Mouse (Mus musculus): ENCODE measurements around the gene Erp27. TPM values are rescaled to one million over a fixed set of nuclear protein-coding genes. Genes with fewer than 3 reads are reported as not detected.

The Erp27 gene
- total and polyA plus RNA-seq, 3 experiments: 0.55 to 1.9 TPM; not detected in 1

GRCm38 (mm10) chr6:136906283-136906936, 15.6 kb downstream of the Erp27 start:
- no peak overlapping the region for H3K4me2 ChIP-seq (ENCODE audit: insufficient read depth, low read depth, poor library complexity, severe bottlenecking)
- H3K4me3 ChIP-seq (replicated peaks in 1 of 3; ENCODE audit: low read depth in 2 of 3, low read length in 2 of 3, poor library complexity in 1 of 3): no peak overlapping the region
- peaks cover 19 to 65% of the 10 kb centered on the region in 2 experiments for H3K36me3 ChIP-seq (replicated peaks in 1 of 2; ENCODE audit: control insufficient read depth in 1 of 2, insufficient read depth in 1 of 2, low read length in 1 of 2)
- in situ Hi-C loops (cut with MboI; ENCODE audit: low pct_ligation_motif_present, low pct_unique_long_range_greater_than_20kb, low sequenced_read_pairs): no loop called here
- H3K79me2 ChIP-seq (replicated peaks; ENCODE audit: control insufficient read depth, extremely low read depth, insufficient read depth, poor library complexity, severe bottlenecking): no peaks in the 10 kb centered on the region
- dilution Hi-C loops (cut with MboI; ENCODE audit: extremely low pct_ligation_motif_present, extremely low pct_unique_long_range_greater_than_20kb, low sequenced_read_pairs): no loop called here
- H3K9me3 ChIP-seq (replicated peaks; ENCODE audit: low read length): no peaks in the 10 kb centered on the region
- H3K27ac ChIP-seq (ENCODE audit: insufficient read depth, low read depth): no peak overlapping the region
- TF ChIP-seq USF2 (conservative IDR thresholded peaks at IDR 0.05; ENCODE audit: low read depth, low read length): no peak
- no peak for TF ChIP-seq UBTF (IDR thresholded peaks at IDR 0.05; ENCODE audit: low read depth, low read length)
- no peaks in the 10 kb centered on the region for H3K4me1 ChIP-seq (ENCODE audit: control insufficient read depth in 1 of 2, insufficient read depth in 2 of 2)
- no peak for DNase-seq (ENCODE audit: extremely low read depth)
- H3K27me3 ChIP-seq (replicated peaks): no peaks in the 10 kb centered on the region
- no peak overlapping the region for H3K9ac ChIP-seq (ENCODE audit: insufficient read depth, low read depth)

DNA sequence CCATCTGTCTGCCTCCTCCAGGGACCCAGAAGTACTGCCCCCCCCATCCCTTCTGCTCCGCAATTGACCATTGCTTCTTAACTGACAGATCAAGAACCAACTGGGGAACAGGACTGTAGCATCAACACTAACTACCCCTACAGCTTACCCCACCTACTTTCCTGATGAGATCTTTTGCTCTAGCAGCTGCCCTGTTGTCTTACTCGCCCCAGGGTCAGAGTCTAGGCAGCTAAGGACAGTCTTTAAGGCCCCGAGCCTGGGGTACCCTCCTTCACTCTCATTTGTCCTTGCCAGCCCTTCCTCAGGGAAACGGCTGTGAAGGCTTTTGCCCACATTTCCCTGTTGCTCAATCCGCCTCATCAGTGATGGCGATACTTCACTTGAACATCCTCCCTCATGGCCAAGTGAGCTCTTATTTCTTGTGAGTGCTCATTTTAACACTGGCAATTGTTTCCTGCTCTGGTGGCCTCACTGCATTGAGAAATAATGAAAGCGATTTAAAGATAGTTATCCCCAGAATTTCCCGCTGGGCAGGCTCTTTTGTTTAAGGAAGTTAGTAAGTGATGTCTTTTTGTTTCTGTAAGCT, 18.0 kb downstream of the Erp27 start:
- TF ChIP-seq ZMIZ1 (IDR thresholded peaks at IDR 0.05; ENCODE audit: low read depth, low read length) (no peak), POLR2A (IDR thresholded peaks at IDR 0.05; ENCODE audit: low read depth, low read length) (no peak), HCFC1 (IDR thresholded peaks at IDR 0.05; ENCODE audit: low read depth, low read length) (no peak), NELFE (IDR thresholded peaks at IDR 0.05; ENCODE audit: low read depth, low read length) (no peak), MXI1 (IDR thresholded peaks at IDR 0.05; ENCODE audit: low read depth, low read length) (no peak), CTCF (conservative IDR thresholded peaks at IDR 0.05 in 1 of 2, IDR thresholded peaks at IDR 0.05 in 1 of 2; ENCODE audit: low read depth in 2 of 2, low read length in 2 of 2) (no peak), RAD21 (IDR thresholded peaks at IDR 0.05; ENCODE audit: low read depth, low read length) (no peak), BHLHE40 (IDR thresholded peaks at IDR 0.05; ENCODE audit: low read depth, low read length) (no peak), JUN (IDR thresholded peaks at IDR 0.05; ENCODE audit: insufficient read depth, low read depth, low read length) (no peak), UBTF (IDR thresholded peaks at IDR 0.05; ENCODE audit: low read depth, low read length) (no peak), TCF12 (IDR thresholded peaks at IDR 0.05; ENCODE audit: low read depth, low read length) (no peak), CHD1 (IDR thresholded peaks at IDR 0.05; ENCODE audit: low read depth, low read length) (no peak), MAFK (IDR thresholded peaks at IDR 0.05; ENCODE audit: insufficient replicate concordance, low read length) (no peak), IRF4 (IDR thresholded peaks at IDR 0.05; ENCODE audit: low read depth, low read length) (no peak), EP300 (IDR thresholded peaks at IDR 0.05; ENCODE audit: low read length) (no peak), ZKSCAN1 (IDR thresholded peaks at IDR 0.05; ENCODE audit: borderline replicate concordance, low read depth, low read length) (no peak), CHD2 (IDR thresholded peaks at IDR 0.05; ENCODE audit: low read length) (no peak)
- Histone ChIP-seq H3K4me3 (replicated peaks in 1 of 3; ENCODE audit: low read depth in 2 of 3, low read length in 2 of 3, poor library complexity in 1 of 3) (no peak overlapping the region), H3K79me2 (replicated peaks; ENCODE audit: control insufficient read depth, extremely low read depth, insufficient read depth, poor library complexity, severe bottlenecking) (no peaks in the 10 kb centered on the region), H3K4me2 (ENCODE audit: insufficient read depth, low read depth, poor library complexity, severe bottlenecking) (no peak overlapping the region), H3K27ac (ENCODE audit: insufficient read depth, low read depth) (no peak overlapping the region), H3K9me3 (replicated peaks; ENCODE audit: low read length) (no peaks in the 10 kb centered on the region), H3K27me3 (replicated peaks) (no peaks in the 10 kb centered on the region), H3K36me3 (replicated peaks in 1 of 2; ENCODE audit: control insufficient read depth in 1 of 2, insufficient read depth in 1 of 2, low read length in 1 of 2) (peaks cover 7 to 42% of the 10 kb centered on the region in 2 experiments), H3K4me1 (ENCODE audit: control insufficient read depth in 1 of 2, insufficient read depth in 2 of 2) (peaks cover 0 to 17% of the 10 kb centered on the region in 2 experiments; a peak in 2 of 4 replicates), H3K9ac (ENCODE audit: insufficient read depth, low read depth) (no peak overlapping the region)
- in situ Hi-C loops (cut with MboI; ENCODE audit: low pct_ligation_motif_present, low pct_unique_long_range_greater_than_20kb, low sequenced_read_pairs): no loop called here
- dilution Hi-C loops (cut with MboI; ENCODE audit: extremely low pct_ligation_motif_present, extremely low pct_unique_long_range_greater_than_20kb, low sequenced_read_pairs): no loop called here
- no peak for DNase-seq (ENCODE audit: extremely low read depth)

All from CH12.LX (cell line).